Mouse (Mus musculus): ENCODE measurements at regions not wholly inside any gene's neighbourhood (a gene's known extent, or its start where the extent isn't known, plus 50 kb on each side); places are given as distances from the start of the nearest gene placed in this dataset.
A peak's percentile ranks its signal among the peaks of the same experiment; 100 is the strongest.

- DNase-seq (ENCODE audit: inconsistent age in 2 of 2, low spot score in 1 of 2): peak in 1 of 2 experiments; percentile 3
These were observed 902.6 kb upstream of the Cntnap5a start for GRCm38 (mm10) chr1:114781914-114782313.

All from adrenal gland, adult (tissue).